Mouse (Mus musculus): ENCODE results near the gene Pdia2. TPM values are rescaled to one million over a fixed set of nuclear protein-coding genes. Genes with fewer than 3 reads are reported as not detected.
"Not testable (repeated sequence)": the region's sequence is repeated elsewhere in the genome, so short reads cannot be mapped to it uniquely, and the experiment has no call there.

The Pdia2 gene
- total RNA-seq, 2 experiments from 2014 or later: 0.21 TPM; not detected in 1

- no peak for DNase-seq (ENCODE audit: low spot score in 2 of 2)
Measured at GRCm38 (mm10) chr17:26201998-26202397, 3.1 kb upstream of the Pdia2 start.

GRCm38 (mm10) chr17:26200831-26201705 lies 2.2 kb upstream of the Pdia2 start:
- no peak for DNase-seq (ENCODE audit: low spot score in 2 of 2)

GRCm38 (mm10) chr17:26192481-26193190 lies 6.3 kb downstream of the Pdia2 start:
- no peak for DNase-seq (ENCODE audit: low spot score in 2 of 2)

- not testable (repeated sequence) for DNase-seq (ENCODE audit: low spot score in 2 of 2)
Measured at GRCm38 (mm10) chr17:26191486-26191885, 7.4 kb downstream of the Pdia2 start.

GRCm38 (mm10) chr17:26188091-26188805 lies 10.6 kb downstream of the Pdia2 start:
- no peak for DNase-seq (ENCODE audit: low spot score in 2 of 2)

- no peak for DNase-seq (ENCODE audit: low spot score in 2 of 2)
Measured at GRCm38 (mm10) chr17:26187592-26187991, 11.3 kb downstream of the Pdia2 start.

GRCm38 (mm10) chr17:26181179-26181578 lies 17.7 kb downstream of the Pdia2 start:
- no peak for DNase-seq (ENCODE audit: low spot score in 2 of 2)

- no peak for DNase-seq (ENCODE audit: low spot score in 2 of 2)
Measured at GRCm38 (mm10) chr17:26178611-26179010, 20.3 kb downstream of the Pdia2 start.

- DNase-seq (ENCODE audit: low spot score in 2 of 2): not testable (repeated sequence)
Measured at GRCm38 (mm10) chr17:26175248-26175647, 23.6 kb downstream of the Pdia2 start.

GRCm38 (mm10) chr17:26168039-26168438 lies 30.8 kb downstream of the Pdia2 start:
- no peak for DNase-seq (ENCODE audit: low spot score in 2 of 2)

GRCm38 (mm10) chr17:26162736-26163135 lies 36.2 kb downstream of the Pdia2 start:
- DNase-seq (ENCODE audit: low spot score in 2 of 2): no peak

GRCm38 (mm10) chr17:26151886-26152630 lies 46.8 kb downstream of the Pdia2 start:
- no peak for DNase-seq (ENCODE audit: low spot score in 2 of 2)

- no peak for DNase-seq (ENCODE audit: low spot score in 2 of 2)
Measured at GRCm38 (mm10) chr17:26149056-26149455, 49.8 kb downstream of the Pdia2 start.

Other genes with a start within 250 kb of the Pdia2 start
- not detected for gene A930017K11Rik, start 246.5 kb downstream of the Pdia2 start, total RNA-seq (2021)
- 10 to 100 TPM; 14.2 to 14.5 TPM for gene Capn15, start 213.3 kb downstream of the Pdia2 start, total RNA-seq (2021)
- 10 to 100 TPM; 36.8 to 41.4 TPM for gene Rab11fip3, start 129.5 kb downstream of the Pdia2 start, total RNA-seq (2021)
- gene Decr2, start 108.8 kb downstream of the Pdia2 start, total RNA-seq (2021): 10 to 100 TPM in 1 of 2 experiments, 1 to 10 TPM in 1; 9.2 to 12.9 TPM
- 10 to 100 TPM; 13.5 to 18.3 TPM for gene Nme4, start 103.5 kb downstream of the Pdia2 start, total RNA-seq (2021)
- 1 to 10 TPM; 3.0 to 4.5 TPM for gene Tmem8, start 85.8 kb downstream of the Pdia2 start, total RNA-seq (2021)
- gene Mrpl28, start 75.6 kb downstream of the Pdia2 start, total RNA-seq (2021): 10 to 100 TPM; 62.3 to 63.3 TPM
- gene Axin1, start 60.4 kb downstream of the Pdia2 start, total RNA-seq (2021): 10 to 100 TPM; 28.5 to 29.5 TPM
- gene Rgs11, start 3.9 kb upstream of the Pdia2 start, total RNA-seq (2021): 1 to 10 TPM in 1 of 2 experiments, under 1 TPM in 1; 0.65 to 1.3 TPM
- gene Arhgdig, start 8.7 kb upstream of the Pdia2 start, total RNA-seq (2021): 1 to 10 TPM; 3.7 to 4.2 TPM
- 10 to 100 TPM; 50.2 to 55.7 TPM for gene Fam234a, start 45.2 kb upstream of the Pdia2 start, total RNA-seq (2021)
- 10 to 100 TPM; 33.6 to 43.9 TPM for gene Luc7l, start 53.8 kb upstream of the Pdia2 start, total RNA-seq (2021)
- 10 to 100 TPM; 16.8 to 17.2 TPM for gene Neurl1b, start 215.7 kb upstream of the Pdia2 start, total RNA-seq (2021)